Mouse (Mus musculus) liver, adult (tissue): Measurements from ENCODE around the gene Yars.

Source experiments
- GATA4 ChIP-seq: IDR thresholded peaks from 2 replicates; pipeline ENCODE4 v1.6.1; 2014; ENCODE audit warnings: mild to moderate bottlenecking, low read length; ENCODE audit not compliant: insufficient replicate concordance

Gene Yars

DNA sequence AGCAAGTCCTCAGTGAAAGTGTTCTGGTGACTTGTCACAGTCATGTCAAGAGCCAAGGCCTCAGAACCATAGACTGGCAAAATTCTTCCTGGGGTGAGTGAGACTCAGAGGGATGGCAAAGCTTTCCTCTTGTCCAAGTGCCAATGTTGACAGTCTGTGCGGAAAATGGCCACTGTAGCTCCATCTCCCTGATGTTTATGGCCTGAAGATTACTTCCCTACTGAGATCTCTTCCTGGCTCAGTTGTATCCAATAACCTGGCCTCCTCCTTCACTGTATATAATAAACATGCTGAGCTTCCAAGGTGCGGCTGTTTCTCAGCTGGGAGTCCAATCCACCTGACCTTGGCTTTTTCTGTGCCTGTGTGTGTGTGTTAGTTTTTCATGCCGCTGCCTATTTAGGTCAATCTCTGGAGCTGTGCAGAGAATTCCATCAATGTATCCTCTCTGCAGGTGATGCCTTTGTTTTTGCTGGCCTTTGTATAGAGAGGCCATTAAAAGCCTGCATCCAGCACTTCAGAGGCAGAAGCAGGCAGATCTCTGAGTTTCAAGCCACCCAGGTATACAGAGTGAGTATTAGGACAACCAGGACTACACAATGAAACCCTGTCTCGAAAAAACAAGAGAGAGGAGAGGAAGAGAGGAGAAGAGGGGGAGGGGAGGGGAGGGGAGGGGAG is 27.8 kb upstream of the Yars start:
- no peak for TF ChIP-seq GATA4

DNA sequence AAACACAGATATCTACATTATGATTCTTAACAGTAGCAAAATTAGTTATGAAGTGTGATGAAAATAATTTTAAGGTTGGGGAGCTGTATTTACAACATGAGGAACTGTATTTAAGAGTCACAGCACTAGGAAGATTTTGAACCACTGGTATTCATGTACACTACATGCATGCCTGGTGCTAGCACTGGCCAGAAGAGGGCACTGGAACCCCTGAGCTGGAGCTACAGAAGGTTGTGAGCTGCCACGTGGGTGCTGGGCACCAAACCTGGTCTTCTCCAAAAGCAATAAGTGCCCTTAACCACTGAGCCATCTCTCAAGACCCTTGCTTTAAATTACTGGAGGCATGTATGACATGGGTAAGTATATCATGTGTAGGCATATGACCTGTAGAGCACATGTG is 17.0 kb upstream of the Yars start:
- TF ChIP-seq GATA4: no peak

DNA sequence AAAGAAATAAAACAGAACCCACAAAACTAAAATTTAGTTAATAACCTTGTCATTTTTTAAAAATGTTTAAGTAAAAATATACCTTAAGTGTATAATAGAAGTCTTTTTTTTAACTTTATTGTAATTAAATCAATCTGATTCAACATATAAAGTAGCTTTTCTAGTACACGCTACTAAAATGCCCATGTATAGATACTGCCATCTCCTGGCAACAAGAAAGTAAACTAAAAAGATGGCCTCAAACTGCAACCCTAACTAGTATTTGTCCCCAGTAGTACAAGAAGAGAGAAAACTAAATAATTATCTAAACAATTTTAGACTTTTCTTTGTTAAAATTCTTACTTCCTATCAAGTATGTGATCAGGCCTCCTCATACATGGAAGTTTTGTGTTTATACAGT is 10.0 kb upstream of the Yars start:
- TF ChIP-seq GATA4: no peak

DNA sequence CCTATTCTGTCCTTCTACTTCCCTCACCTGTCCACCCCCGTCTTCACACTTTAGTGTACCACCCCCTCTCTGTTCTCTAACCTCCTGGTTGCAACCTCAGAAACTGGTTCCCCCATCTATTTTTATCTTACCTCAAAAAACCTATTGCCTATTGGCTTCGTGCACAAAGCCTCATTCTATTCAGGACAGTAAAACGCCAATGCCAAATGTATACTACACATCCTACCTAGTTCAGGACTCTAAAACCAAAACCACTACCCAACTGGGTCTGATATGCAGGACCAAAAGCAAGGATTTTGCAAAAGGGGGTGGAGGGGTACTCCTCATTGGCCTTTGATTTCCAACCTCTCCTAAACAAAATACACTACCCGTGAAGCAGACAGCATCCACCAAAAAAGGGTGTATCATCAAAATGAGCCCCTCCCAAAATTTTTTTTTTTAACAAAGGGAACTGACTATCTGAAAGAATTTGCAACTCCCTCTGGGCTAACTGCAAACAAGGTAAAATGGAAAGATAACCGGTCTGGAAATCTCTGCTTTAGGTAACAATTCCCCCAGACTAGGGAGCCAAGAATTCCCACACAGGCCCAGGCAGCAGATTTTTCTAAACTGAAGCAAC is 1.4 kb upstream of the Yars start:
- no peak for TF ChIP-seq GATA4

DNA sequence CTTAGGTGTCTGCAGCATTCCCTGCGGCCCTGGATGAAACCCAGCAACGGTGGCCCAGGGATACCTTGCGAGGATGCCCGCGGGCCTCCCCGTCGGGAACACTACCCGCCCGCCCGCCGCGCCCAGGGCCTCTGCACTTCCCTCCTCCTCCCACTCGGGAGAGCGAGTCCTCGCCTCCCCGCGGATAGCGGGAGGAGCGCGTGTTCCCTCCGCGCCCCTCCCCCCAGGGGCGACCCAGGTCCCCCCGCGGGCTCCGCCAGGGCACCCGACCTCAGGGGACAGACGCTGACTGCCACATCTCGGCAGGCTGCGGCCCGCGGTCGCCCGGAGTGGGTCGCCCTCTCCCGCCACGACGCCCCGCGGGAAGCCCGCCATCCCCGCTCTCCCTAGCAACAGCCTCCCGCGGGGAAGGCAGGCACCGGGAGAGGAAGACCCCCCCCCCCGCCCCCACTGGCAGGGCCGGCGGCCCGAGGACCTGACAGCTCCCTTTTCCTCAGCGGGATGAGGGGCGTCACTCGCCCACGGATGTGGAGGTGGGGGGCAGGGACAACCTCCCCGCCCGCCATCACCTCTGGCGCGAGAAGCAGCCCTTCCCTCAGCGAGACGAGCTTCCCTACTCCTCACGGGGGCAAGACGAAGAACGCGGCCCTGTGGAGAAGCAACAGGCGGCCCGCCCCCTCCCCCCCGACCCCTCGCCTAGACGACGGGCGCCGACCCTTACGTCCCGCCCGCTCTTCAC is 588 bp upstream of the Yars start:
- no peak for TF ChIP-seq GATA4

DNA sequence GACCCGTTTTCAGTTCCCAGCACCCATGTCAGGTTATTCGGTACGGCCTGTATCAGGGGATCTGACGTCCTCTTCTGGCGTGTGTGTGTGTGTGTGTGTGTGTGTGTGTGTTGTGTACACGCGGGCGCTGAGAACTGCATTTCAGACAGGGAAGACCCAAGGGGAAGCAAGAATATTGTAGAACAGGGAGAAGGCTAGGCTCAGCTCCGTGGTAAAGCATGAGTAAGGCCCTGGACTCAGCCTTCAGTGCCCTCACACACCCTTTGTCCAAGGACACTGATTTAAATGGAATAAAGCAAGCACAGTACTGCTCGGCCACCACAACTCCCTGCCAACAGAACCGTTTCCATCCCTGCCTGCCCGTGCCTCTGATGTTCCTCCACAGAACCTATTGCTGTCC is 978 bp downstream of the Yars start:
- TF ChIP-seq GATA4: no peak

DNA sequence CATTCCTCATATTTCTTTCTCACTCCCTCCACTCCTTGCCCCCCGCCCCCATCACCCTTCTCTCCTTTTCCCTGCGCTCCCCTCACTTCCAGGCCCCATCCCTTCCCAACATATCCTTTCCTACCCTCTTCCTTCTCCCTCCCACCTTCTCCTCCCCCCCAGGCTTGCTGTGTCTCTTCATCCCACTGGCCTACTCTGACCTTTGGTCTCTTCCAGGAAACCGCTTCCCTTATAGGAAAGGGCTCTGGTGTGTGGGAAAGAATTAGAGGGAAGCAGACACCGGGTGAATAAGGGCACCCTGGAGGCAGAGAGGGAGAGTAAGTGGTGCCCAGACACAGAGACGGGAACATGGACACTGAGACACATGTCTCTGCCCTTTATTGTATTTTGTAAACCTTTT is 2.1 kb downstream of the Yars start:
- no peak for TF ChIP-seq GATA4

DNA sequence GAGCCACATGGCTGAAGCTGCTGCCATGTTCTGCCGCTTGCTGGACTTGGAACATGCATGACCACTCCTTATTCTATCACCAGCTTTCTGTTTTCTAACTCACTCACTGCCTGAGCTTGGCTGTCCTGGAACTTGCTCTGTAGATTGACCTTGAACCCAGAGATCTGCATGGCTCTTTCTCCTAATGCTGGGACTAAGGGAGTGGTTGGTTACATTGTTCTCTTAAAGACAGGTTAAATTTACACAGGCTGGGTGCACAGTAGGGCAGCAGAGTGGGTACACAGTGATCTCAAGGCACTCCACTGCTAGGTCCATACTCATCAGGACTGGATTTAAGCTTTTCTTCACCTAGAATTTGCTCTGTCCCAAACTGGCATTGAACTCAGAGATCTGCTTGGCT is 4.7 kb downstream of the Yars start:
- no peak for TF ChIP-seq GATA4

DNA sequence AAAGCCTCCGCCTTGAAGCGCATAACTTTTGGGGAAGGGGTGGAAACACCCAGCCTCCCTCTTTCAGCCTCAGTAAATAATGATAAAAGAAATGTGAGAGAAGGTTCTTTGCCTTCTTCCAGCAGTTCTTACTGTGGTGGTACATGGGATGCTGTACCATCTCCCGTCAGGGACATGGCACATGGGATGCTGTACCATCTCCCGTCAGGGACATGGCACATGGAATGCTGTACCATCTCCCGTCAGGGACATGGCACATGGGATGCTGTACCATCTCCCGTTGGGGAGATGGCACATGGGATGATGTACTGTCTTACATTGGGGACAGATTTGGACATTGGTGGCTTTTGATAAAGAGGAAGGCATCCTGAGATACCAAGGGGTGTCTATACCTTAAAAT is 8.0 kb downstream of the Yars start:
- TF ChIP-seq GATA4: no peak

DNA sequence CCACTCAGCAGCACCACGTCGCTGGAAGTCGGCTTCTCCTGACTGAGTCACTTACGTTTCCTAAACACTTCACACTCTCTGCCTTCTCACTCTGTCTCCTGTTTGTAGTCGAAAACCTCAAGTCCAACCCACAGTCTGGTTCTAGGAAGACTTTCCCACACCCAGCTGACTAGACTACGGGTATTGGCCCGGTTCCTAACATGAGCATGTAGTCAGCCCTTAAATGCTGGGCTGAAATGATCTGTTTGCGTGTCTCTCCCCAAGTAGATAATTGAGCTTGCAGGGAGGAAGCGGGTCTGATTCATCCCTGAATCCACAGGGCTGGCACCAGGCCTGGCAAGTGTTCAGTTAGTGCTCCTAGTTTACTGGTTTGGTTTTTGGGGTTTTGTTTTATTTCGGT is 15.1 kb downstream of the Yars start:
- no peak for TF ChIP-seq GATA4

DNA sequence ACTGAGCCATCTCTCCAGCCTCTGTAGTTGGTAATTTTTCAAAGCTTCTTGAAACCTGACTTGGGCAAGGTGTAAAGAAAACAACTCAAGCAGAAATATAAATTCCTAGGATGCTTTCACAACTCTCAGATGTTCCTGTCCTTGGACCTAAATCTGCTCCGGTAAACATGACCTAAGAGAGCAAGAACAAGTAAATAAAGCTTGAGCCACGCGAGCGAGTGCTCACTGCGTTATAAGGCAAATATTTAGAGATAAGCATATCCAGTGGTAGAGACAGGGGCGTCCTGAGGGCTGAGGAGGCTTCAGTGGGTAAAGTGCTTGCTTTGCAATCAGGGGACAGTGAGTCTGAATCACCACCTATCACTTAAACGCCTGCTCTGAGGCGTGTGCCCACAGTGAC is 17.2 kb downstream of the Yars start:
- TF ChIP-seq GATA4: no peak

DNA sequence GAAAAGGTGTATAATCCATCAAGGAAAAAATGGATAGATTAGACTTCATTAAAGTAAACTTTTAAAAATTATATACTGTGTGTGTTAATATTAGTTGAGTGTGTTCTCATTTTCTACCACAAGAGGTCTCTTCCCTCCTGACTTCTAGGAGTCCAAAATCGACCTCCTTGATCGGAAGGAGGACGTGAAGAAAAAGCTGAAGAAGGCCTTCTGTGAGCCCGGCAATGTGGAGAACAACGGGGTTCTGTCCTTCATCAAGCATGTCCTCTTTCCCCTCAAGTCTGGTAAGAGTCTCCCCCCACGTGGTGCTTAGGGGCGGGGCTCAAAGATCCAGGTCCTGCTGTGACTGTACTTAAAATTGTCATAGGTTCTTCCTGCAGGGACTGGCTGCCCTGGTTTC is 19.9 kb downstream of the Yars start:
- no peak for TF ChIP-seq GATA4

DNA sequence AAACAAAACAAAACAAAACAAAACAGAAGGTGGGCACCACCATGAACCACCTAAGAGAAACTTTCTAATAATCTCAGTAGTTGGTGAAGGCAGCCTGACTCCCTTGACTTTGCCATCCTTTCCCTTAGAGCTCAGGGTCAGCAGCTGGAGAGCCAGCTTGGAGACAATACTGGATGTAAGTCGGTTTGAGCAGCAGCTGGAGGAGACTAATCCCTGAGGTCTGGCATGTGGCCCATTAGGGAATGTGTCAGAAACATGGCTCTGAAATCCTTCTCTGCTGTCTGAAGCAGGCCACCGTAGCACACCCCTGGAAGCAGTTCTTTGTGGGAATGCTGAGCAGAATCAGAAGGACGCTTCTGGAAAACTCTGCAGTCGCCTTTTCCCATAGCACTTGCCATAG is 21.9 kb downstream of the Yars start:
- no peak for TF ChIP-seq GATA4

DNA sequence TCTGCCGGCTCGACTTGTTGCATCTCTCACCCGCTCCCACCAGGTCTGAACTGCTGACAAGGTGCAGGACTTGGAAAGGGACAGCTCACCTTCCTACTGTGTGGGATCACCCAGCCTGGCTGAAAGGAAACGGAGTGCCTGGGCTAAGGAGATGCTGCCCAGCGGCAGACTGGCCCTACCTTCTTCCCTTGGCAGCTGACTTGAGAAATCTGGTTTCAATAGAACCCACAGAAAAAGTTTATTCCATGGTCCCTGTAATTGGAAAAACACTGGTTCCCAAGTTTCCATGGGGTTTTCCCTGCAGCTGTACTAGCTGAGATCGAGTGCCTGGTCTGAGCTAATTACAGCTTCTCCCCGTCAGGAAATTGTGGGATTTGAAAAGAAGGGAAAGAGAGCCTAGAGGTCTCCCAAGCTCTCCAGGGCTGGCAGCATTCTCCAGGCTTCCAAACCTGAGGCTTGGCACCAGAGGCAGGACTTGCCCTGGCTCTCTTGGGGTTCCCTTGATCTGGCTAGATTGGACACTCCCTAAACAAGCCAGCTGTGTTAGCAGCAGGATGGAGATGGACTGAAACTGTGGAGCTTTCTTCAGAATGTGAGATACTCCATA is 29.1 kb downstream of the Yars start:
- no peak for TF ChIP-seq GATA4

DNA sequence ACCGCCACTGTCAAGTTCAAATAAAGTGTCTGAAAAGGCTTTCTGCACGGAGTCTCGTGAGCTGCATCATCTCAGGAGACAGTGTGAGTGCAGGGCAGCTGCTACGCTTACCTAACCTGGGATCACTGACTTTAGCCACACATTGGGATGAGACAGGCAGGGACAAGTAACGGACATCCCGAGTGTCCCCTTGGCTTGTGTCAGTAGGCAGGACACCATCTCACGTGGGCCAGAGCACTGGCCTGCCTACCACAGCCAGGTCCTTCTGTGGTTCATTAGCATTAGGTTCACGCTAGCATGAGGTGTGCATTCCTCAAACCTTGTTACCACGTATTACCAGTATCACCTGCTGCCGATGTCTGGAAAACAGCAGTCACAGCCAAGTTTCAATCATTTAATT is 29.6 kb downstream of the Yars start:
- no peak for TF ChIP-seq GATA4
